Mouse (Mus musculus) adrenal gland, postnatal 25 days (tissue): ENCODE results near the gene Lim2. TPM values are rescaled to one million over a fixed set of nuclear protein-coding genes. Genes with fewer than 3 reads are reported as not detected.

ENCODE experiments used
- microRNA-seq, 2 experiments: library from miRNA; unstranded; fragments of <30 nt; microRNA quantifications; one replicate each; pipeline ENCODE4 v1.2.0; 2021
- total RNA-seq: library from RNA; stranded (reverse); gene quantifications from 2 replicates; pipeline ENCODE4 v1.2.3, GENCODE M21; 2021

Lim2 gene
- total RNA-seq, 1 experiment from 2014 or later: not detected

Small RNA genes lying within 50 kb of the gene (microRNA-seq; reads per million reads assigned to microRNA genes)
- 0.69 to 2.5 reads per million in 2 experiments for gene Mir7051

Other genes with a start within 250 kb of the Lim2 start
- gene Zfp715, start 114.4 kb upstream of the Lim2 start, total RNA-seq: 22.4 and 23.0 TPM in 2 replicates
- gene Siglecf, start 76.3 kb upstream of the Lim2 start, total RNA-seq: not detected in 2 replicates
- gene Siglecg, start 19.5 kb upstream of the Lim2 start, total RNA-seq: 0.09 and 1.00 TPM in 2 replicates
- gene Nkg7, start 9.4 kb downstream of the Lim2 start, total RNA-seq: 0.46 TPM in 1 of 2 replicates, not detected in the other
- not detected in 2 replicates for gene Cldnd2, start 13.1 kb downstream of the Lim2 start, total RNA-seq
- gene Etfb, start 16.4 kb downstream of the Lim2 start, total RNA-seq: 373 and 390 TPM in 2 replicates
- gene Gm45233, start 16.5 kb downstream of the Lim2 start, total RNA-seq: 1.5 TPM in 1 of 2 replicates, not detected in the other
- 3.6 and 4.6 TPM in 2 replicates for gene Vsig10l, start 35.5 kb downstream of the Lim2 start, total RNA-seq
- gene Iglon5, start 62.4 kb downstream of the Lim2 start, total RNA-seq: 1.3 and 2.1 TPM in 2 replicates
- not detected in 2 replicates for gene 4931406B18Rik, start 78.3 kb downstream of the Lim2 start, total RNA-seq
- gene Cd33, start 116.8 kb downstream of the Lim2 start, total RNA-seq: 1.2 and 2.4 TPM in 2 replicates
- gene Zfp658, start 134.6 kb downstream of the Lim2 start, total RNA-seq: 2.8 and 3.1 TPM in 2 replicates
- gene Zfp719, start 151.9 kb downstream of the Lim2 start, total RNA-seq: 16.2 and 17.5 TPM in 2 replicates
- not detected in 2 replicates for gene Zfp819, start 179.5 kb downstream of the Lim2 start, total RNA-seq
- gene Ceacam18, start 207.0 kb downstream of the Lim2 start, total RNA-seq: not detected in 2 replicates
- gene Siglece, start 232.5 kb downstream of the Lim2 start, total RNA-seq: 1.9 and 2.1 TPM in 2 replicates
- gene Ctu1, start 244.3 kb downstream of the Lim2 start, total RNA-seq: 11.1 and 13.4 TPM in 2 replicates